ENCODE assay signal across 14 mouse cellular contexts in the genomic region with DNA sequence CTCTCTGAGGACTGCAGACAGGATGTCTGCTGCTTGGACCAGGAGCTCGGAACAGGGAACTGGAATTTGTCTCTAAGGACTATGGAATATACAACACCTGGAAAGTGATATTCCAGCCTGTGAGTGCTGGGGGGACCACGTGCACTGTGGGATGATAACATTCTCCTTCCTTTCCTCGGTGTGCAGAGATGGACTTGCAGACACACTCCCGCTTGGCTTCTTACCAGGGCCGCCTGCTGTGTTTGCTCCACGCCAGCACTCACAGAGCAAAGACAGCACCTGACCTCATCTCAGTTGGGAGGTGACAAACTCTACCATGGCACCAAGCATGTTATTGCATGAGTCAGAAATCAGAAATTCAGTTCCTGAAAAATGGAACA. TPM values are rescaled to one million over a fixed set of nuclear protein-coding genes. Genes with fewer than 3 reads are reported as not detected.
DNase-seq lines count a peak whose midpoint lies in the region; ATAC-seq and TF ChIP-seq lines count a peak whose summit lies in the region.
"Had no signal": no experiment of that assay in that cellular context is flagged by ENCODE, and none has a peak within 500 bp of the region (broad histone marks: within the 10 kb centered on the region; RNA-seq: fewer than 3 reads in every experiment).

No protein-coding gene starts in this region.

- TF ChIP-seq POLR2A in heart, adult 2 months (IDR thresholded peaks at IDR 0.05; ENCODE audit: insufficient read depth, low read depth, low read length), result no peak
- no peak for TF ChIP-seq POLR2A in limb, embryonic 14.5 days (IDR thresholded peaks at IDR 0.05; ENCODE audit: borderline replicate concordance, extremely low read depth, insufficient read depth, insufficient read length)

- 28% methylated on average over 6 of the region's 6 CpGs for WGBS in heart, adult 2 months
- WGBS in heart, embryonic 12.5 days, result 35% methylated on average over 6 of the region's 6 CpGs
- 55% methylated on average over 6 of the region's 6 CpGs for WGBS in embryonic facial prominence, embryonic 14.5 days
- WGBS in heart, embryonic 10.5 days, result 64% methylated on average over 6 of the region's 6 CpGs
- WGBS in limb, embryonic 14.5 days, result 58% methylated on average over 6 of the region's 6 CpGs

- no peak overlapping the region for H3K9ac ChIP-seq in heart, adult 2 months (ENCODE audit: low read depth, low read length)
- H3K9ac ChIP-seq in heart, embryonic 12.5 days, result no peak overlapping the region
- H3K9ac ChIP-seq in embryonic facial prominence, embryonic 14.5 days (ENCODE audit: low read depth, low read length), result no peak overlapping the region
- no peak overlapping the region for H3K9ac ChIP-seq in limb, embryonic 14.5 days (ENCODE audit: low read depth, low read length, severe bottlenecking)
- H3K9ac ChIP-seq: liver, embryonic 12.5 days had no signal

- H3K27me3 ChIP-seq in heart, adult 2 months (ENCODE audit: control insufficient read depth, insufficient read depth, low read length), result no peaks in the 10 kb centered on the region
- no peaks in the 10 kb centered on the region for H3K27me3 ChIP-seq in heart, embryonic 12.5 days (replicated peaks)
- H3K27me3 ChIP-seq in embryonic facial prominence, embryonic 14.5 days (replicated peaks; ENCODE audit: control insufficient read depth, insufficient read depth, low read length), result no peaks in the 10 kb centered on the region
- no peaks in the 10 kb centered on the region for H3K27me3 ChIP-seq in heart, embryonic 10.5 days (ENCODE audit: insufficient read depth, poor library complexity, severe bottlenecking)
- H3K27me3 ChIP-seq in limb, embryonic 14.5 days (ENCODE audit: control insufficient read depth, insufficient read depth, low read length), result no peaks in the 10 kb centered on the region
- H3K27me3 ChIP-seq: liver, embryonic 12.5 days had no signal

- H3K4me2 ChIP-seq in heart, embryonic 12.5 days, result no peak overlapping the region
- no peak overlapping the region for H3K4me2 ChIP-seq in embryonic facial prominence, embryonic 14.5 days (ENCODE audit: low read depth, low read length)
- no peak overlapping the region for H3K4me2 ChIP-seq in limb, embryonic 14.5 days (replicated peaks; ENCODE audit: low read depth, low read length, severe bottlenecking)
- H3K4me2 ChIP-seq: liver, embryonic 12.5 days; midbrain, embryonic 11.5 days had no signal

- no peak overlapping the region for H3K4me3 ChIP-seq in heart, adult 2 months
- no peak overlapping the region for H3K4me3 ChIP-seq in heart, embryonic 12.5 days
- no peak overlapping the region for H3K4me3 ChIP-seq in embryonic facial prominence, embryonic 14.5 days (ENCODE audit: low read depth, low read length)
- H3K4me3 ChIP-seq in heart, embryonic 10.5 days, result no peak overlapping the region
- H3K4me3 ChIP-seq in limb, embryonic 14.5 days (replicated peaks; ENCODE audit: low read length), result no peak overlapping the region
- H3K4me3 ChIP-seq: erythroblast, embryonic 14.5 days; liver, embryonic 12.5 days; myocyte had no signal

- H3K9me3 ChIP-seq in heart, embryonic 12.5 days (replicated peaks), result no peaks in the 10 kb centered on the region
- no peaks in the 10 kb centered on the region for H3K9me3 ChIP-seq in embryonic facial prominence, embryonic 14.5 days (ENCODE audit: control insufficient read depth, low read length)
- H3K9me3 ChIP-seq in heart, embryonic 10.5 days, result no peaks in the 10 kb centered on the region
- H3K9me3 ChIP-seq in limb, embryonic 14.5 days (ENCODE audit: control insufficient read depth, low read length), result no peaks in the 10 kb centered on the region
- H3K9me3 ChIP-seq: liver, embryonic 12.5 days had no signal

- no peak for TF ChIP-seq CTCF in heart, adult 2 months (IDR thresholded peaks at IDR 0.05)

- TF ChIP-seq EP300 in heart, adult 2 months (IDR thresholded peaks at IDR 0.05; ENCODE audit: insufficient read depth, low read depth, low read length), result peak; percentile 60; the same call in 1 of the 2 replicates

- peak; percentile 61 to 76 for DNase-seq in heart, adult 2 months
- no peak for DNase-seq in embryonic facial prominence, embryonic 14.5 days (ENCODE audit: low spot score)
- no peak for DNase-seq in heart, embryonic 10.5 days (ENCODE audit: low spot score)
- no peak for DNase-seq in limb, embryonic 14.5 days (ENCODE audit: low spot score)
- no peak for DNase-seq in thymus, postnatal 10 days (ENCODE audit: low spot score in 2 of 2)
- no peak for DNase-seq in urinary bladder, postnatal 4 days (ENCODE audit: low spot score in 2 of 2)
- DNase-seq: adrenal gland, postnatal 36 days; kidney, postnatal 36 days had no signal

- peaks cover 7% of the 10 kb centered on the region for H3K4me1 ChIP-seq in heart, adult 2 months (ENCODE audit: control insufficient read depth, insufficient read depth, low read length)
- peaks cover 35% of the 10 kb centered on the region for H3K4me1 ChIP-seq in heart, embryonic 12.5 days (replicated peaks)
- H3K4me1 ChIP-seq in embryonic facial prominence, embryonic 14.5 days (ENCODE audit: control insufficient read depth, insufficient read depth, low read length), result no peaks in the 10 kb centered on the region
- H3K4me1 ChIP-seq in heart, embryonic 10.5 days, result peaks cover 40% of the 10 kb centered on the region
- H3K4me1 ChIP-seq in limb, embryonic 14.5 days (ENCODE audit: control insufficient read depth, insufficient read depth, low read length), result peaks cover 4% of the 10 kb centered on the region
- H3K4me1 ChIP-seq: liver, embryonic 12.5 days had no signal

- peak overlapping the region; percentile 60 for H3K27ac ChIP-seq in heart, adult 2 months
- no peak overlapping the region for H3K27ac ChIP-seq in heart, embryonic 12.5 days (ENCODE audit: poor library complexity, severe bottlenecking)
- no peak overlapping the region for H3K27ac ChIP-seq in embryonic facial prominence, embryonic 14.5 days (replicated peaks; ENCODE audit: low read depth, low read length)
- H3K27ac ChIP-seq in heart, embryonic 10.5 days, result 0 out of 2 replicates have a peak overlapping the region, but pooled peaks have one; percentile 10
- no peak overlapping the region for H3K27ac ChIP-seq in limb, embryonic 14.5 days (replicated peaks; ENCODE audit: low read depth, low read length)
- H3K27ac ChIP-seq: liver, embryonic 12.5 days had no signal

- H3K79me2 ChIP-seq in heart, adult 2 months (replicated peaks; ENCODE audit: control insufficient read depth, insufficient read depth, low read length), result no peaks in the 10 kb centered on the region

- intact Hi-C loops in heart, adult 2 months (cut with DNase I), result loop anchor here (10.0 kb wide), 1 partner anchor 338 kb away; no protein-coding TSS in a partner anchor

- H3K36me3 ChIP-seq in heart, adult 2 months (ENCODE audit: control insufficient read depth, insufficient read depth, low read length), result no peaks in the 10 kb centered on the region
- H3K36me3 ChIP-seq in heart, embryonic 12.5 days, result no peaks in the 10 kb centered on the region
- no peaks in the 10 kb centered on the region for H3K36me3 ChIP-seq in embryonic facial prominence, embryonic 14.5 days (ENCODE audit: control insufficient read depth, insufficient read depth, low read length)
- no peaks in the 10 kb centered on the region for H3K36me3 ChIP-seq in heart, embryonic 10.5 days
- no peaks in the 10 kb centered on the region for H3K36me3 ChIP-seq in limb, embryonic 14.5 days (ENCODE audit: control insufficient read depth, insufficient read depth, low read length)
- H3K36me3 ChIP-seq: liver, embryonic 12.5 days had no signal

- ATAC-seq in heart, embryonic 12.5 days (ENCODE audit: insufficient number of reproducible peaks, low FRiP score), result no peak
- peak; percentile 35 for ATAC-seq in embryonic facial prominence, embryonic 14.5 days (ENCODE audit: low read depth)
- ATAC-seq in limb, embryonic 14.5 days (ENCODE audit: low FRiP score, low read depth), result peak; percentile 58
- ATAC-seq: intestine, embryonic 16.5 days; liver, embryonic 12.5 days had no signal

RNA-seq across cellular contexts. Expression of a gene that starts 7.0 kb away (rescaled TPM):
- 1 to 10 TPM; 4.9 to 5.9 TPM for total RNA-seq in heart, adult 2 months (2021)
- polyA plus RNA-seq in heart, adult 2 months (2012; rRNA removed), result 1.5 and 2.6 TPM in 2 replicates
- 7.9 and 8.2 TPM in 2 replicates for polyA plus RNA-seq in heart, embryonic 12.5 days (2016; fragmentation: Nextera tagmentation; extraction: Ambion mirVana)
- 6.7 and 7.8 TPM in 2 replicates for polyA plus RNA-seq in embryonic facial prominence, embryonic 14.5 days (2014; fragmentation: Nextera tagmentation; extraction: Ambion mirVana)
- polyA plus RNA-seq in heart, embryonic 10.5 days (2016; fragmentation: Nextera tagmentation; extraction: Ambion mirVana), result 6.3 and 7.5 TPM in 2 replicates
- polyA plus RNA-seq in limb, embryonic 14.5 days (2012; rRNA removed), result 3.4 and 3.6 TPM in 2 replicates
- 6.0 and 8.6 TPM in 2 replicates for polyA plus RNA-seq in limb, embryonic 14.5 days (2014; fragmentation: Nextera tagmentation; extraction: Ambion mirVana)
- polyA plus RNA-seq: erythroblast, embryonic 14.5 days; myocyte had no signal

Comparison
In these comparisons a context has a peak if more than half of its experiments do, and no peak if none do; other contexts are left out.
1. DNase-seq: peak in heart, adult 2 months (2 of 2); none in embryonic facial prominence, embryonic 14.5 days (single experiment), heart, embryonic 10.5 days (single experiment), limb, embryonic 14.5 days (single experiment), thymus, postnatal 10 days (0 of 2) and urinary bladder, postnatal 4 days (0 of 2).
2. H3K27ac ChIP-seq: peak in heart, adult 2 months (single experiment) and heart, embryonic 10.5 days (single experiment); none in heart, embryonic 12.5 days (single experiment), embryonic facial prominence, embryonic 14.5 days (single experiment) and limb, embryonic 14.5 days (single experiment).